Mouse (Mus musculus) limb, embryonic 13.5 days (tissue): Measurements from ENCODE around the gene Mbd4. TPM values are rescaled to one million over a fixed set of nuclear protein-coding genes. Genes with fewer than 3 reads are reported as not detected.
A peak's percentile ranks its signal among the peaks of the same experiment; 100 is the strongest.

Experiments
- ATAC-seq: fragments of 200-750 bp; cut with Nextera tagmentation; 2 replicates; pipeline ENCODE4 v1.8.0; 2017; ENCODE audit warnings: low read depth, moderate number of reproducible peaks, moderate TSS enrichment; ENCODE audit not compliant: low FRiP score
- H3K27ac ChIP-seq: fragments of 300-500 bp; sonication (generic); 2 replicates; pipeline ENCODE4 v1.5.1; 2015; ENCODE audit warnings: inconsistent platforms, mild to moderate bottlenecking, moderate library complexity
- H3K27me3 ChIP-seq: fragments of 300-500 bp; sonication (generic); 2 replicates; pipeline ENCODE4 v1.6.1; 2015; ENCODE audit warnings: mild to moderate bottlenecking, inconsistent platforms
- H3K36me3 ChIP-seq: fragments of 300-500 bp; sonication (generic); 2 replicates; pipeline ENCODE4 v1.6.1; 2015; ENCODE audit warnings: inconsistent platforms, mild to moderate bottlenecking, moderate library complexity
- H3K4me1 ChIP-seq: fragments of 300-500 bp; sonication (generic); 2 replicates; pipeline ENCODE4 v1.6.1; 2015; ENCODE audit warnings: inconsistent platforms
- H3K4me2 ChIP-seq: fragments of 300-500 bp; sonication (generic); replicated peaks from 2 replicates; pipeline ENCODE4 v1.6.1; 2015; ENCODE audit warnings: inconsistent platforms, mild to moderate bottlenecking, moderate library complexity
- H3K4me3 ChIP-seq: fragments of 300-500 bp; sonication (generic); 2 replicates; pipeline ENCODE4 v1.5.1; 2015; ENCODE audit warnings: moderate library complexity, mild to moderate bottlenecking, inconsistent platforms
- H3K9ac ChIP-seq: fragments of 300-500 bp; sonication (generic); 2 replicates; pipeline ENCODE4 v1.6.1; 2015; ENCODE audit warnings: mild to moderate bottlenecking, inconsistent platforms
- H3K9me3 ChIP-seq: fragments of 300-500 bp; sonication (generic); 2 replicates; pipeline ENCODE4 v1.6.1; 2016; ENCODE audit warnings: inconsistent platforms
- WGBS: fragments of 180-500 bp; shearing (Covaris S2); methylation state at CpG from one replicate; pipeline ENCODE4 v1.1.7; 2015; 5-methylcytosine and 5-hydroxymethylcytosine counted together
- polyA plus RNA-seq: library from polyadenylated mRNA; unstranded; fragments of >200 nt; fragmentation: Nextera tagmentation; extraction: Ambion mirVana; gene quantifications from 2 replicates; pipeline ENCODE4 v1.2.1, GENCODE M21; 2015

Gene Mbd4
- polyA plus RNA-seq, 1 experiment from 2014 or later: 27.7 TPM

DNA sequence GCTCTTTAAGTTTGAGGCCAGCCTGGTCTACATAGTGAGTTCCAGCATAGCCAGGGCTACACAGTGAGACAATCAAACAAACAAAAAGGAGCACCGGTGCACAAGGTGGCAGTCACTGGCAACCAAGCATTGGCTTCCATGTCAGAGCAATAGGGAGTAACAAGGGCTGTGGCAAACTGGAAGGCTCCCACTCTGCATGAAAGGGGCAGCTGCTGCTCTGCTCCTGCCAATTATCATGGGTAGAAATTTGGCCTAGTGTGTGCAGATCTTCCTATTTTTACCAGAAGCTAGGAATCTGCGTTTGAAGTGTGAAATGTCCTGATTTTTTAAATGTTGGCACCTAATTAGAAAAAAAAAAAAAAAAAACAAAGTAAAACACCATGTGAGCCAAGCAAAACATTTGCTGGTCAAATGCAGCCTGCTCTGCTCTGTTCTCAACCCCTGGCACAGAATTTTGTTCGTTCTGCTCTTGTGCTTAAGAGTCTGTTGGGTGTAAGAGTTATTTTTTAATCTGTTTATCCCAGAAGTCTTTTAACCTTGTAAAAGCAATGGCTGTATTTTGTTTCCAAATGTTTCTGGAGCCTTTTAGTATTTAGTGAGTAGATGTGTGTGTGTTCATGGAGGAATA, 2.7 kb upstream of the Mbd4 start:
- peak overlapping the region; percentile 9; the same call in 1 of the 2 replicates for H3K4me2 ChIP-seq

DNA sequence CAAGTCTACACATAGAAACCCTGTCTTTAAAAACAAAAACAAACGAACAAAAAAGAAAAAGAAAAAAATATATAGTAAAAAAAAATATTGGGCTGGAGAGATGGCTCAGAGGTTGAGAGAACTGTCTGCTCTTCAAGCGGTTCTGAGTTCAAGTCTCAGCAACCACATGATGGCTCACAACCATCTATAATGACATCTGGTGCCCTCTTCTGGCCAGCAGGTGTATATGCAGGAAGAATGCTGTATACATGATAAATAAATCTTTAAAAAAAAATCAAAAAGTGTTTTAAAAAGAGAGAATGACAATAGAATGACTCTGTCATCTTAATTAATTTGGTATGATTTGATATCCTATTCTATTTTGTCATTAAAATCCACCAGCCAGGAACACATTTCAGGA, 1.3 kb upstream of the Mbd4 start:
- WGBS: 67% methylated on average over 2 of the region's 2 CpGs
- no peaks in the 10 kb centered on the region for H3K27me3 ChIP-seq
- no peak for ATAC-seq
- H3K9me3 ChIP-seq: no peaks in the 10 kb centered on the region
- peaks cover 7% of the 10 kb centered on the region; the same call in 1 of the 2 replicates for H3K36me3 ChIP-seq
- H3K9ac ChIP-seq: no peak overlapping the region
- H3K4me2 ChIP-seq: no peak overlapping the region
- H3K4me1 ChIP-seq: peaks cover 44% of the 10 kb centered on the region
- H3K27ac ChIP-seq: no peak overlapping the region
- H3K4me3 ChIP-seq: no peak overlapping the region

More for the DNA sequence above, 2.7 kb upstream of the Mbd4 start:
- H3K4me3 ChIP-seq: no peak overlapping the region
- WGBS: 65% methylated on average over 3 of the region's 3 CpGs
- H3K9me3 ChIP-seq: no peaks in the 10 kb centered on the region
- H3K4me1 ChIP-seq: peaks cover 44% of the 10 kb centered on the region
- no peak for ATAC-seq
- no peaks in the 10 kb centered on the region for H3K27me3 ChIP-seq
- no peaks in the 10 kb centered on the region for H3K36me3 ChIP-seq
- H3K9ac ChIP-seq: 0 out of 2 replicates have a peak overlapping the region, but pooled peaks have one; percentile 31
- H3K27ac ChIP-seq: peak overlapping the region; percentile 81

DNA sequence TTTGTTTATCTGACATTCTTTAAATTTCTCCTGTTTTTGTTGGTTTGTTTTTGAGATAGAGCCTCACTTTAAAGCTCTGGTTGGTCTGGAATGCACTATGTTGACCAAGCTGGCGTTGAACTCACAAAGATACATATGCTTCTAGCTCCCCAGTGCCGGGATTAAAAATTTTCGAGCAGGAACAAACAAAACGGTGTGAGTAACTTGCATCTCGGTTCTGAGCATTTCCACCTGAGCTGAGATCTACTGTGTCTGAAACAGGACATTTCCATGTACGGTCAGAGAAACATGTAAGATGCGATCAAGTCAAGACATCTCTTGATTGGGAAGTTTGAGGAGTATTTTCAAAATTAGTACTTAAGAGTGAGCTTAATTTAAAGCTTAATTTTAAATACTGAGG, 814 bp upstream of the Mbd4 start:
- H3K36me3 ChIP-seq: peaks cover 12% of the 10 kb centered on the region
- H3K4me1 ChIP-seq: peaks cover 44% of the 10 kb centered on the region
- peak overlapping the region; percentile 67 for H3K4me2 ChIP-seq
- H3K27me3 ChIP-seq: no peaks in the 10 kb centered on the region
- H3K9ac ChIP-seq: peak overlapping the region; percentile 69
- peak overlapping the region; percentile 66 for H3K4me3 ChIP-seq
- WGBS: 45% methylated on average over 7 of the region's 7 CpGs
- H3K9me3 ChIP-seq: no peaks in the 10 kb centered on the region
- no peak for ATAC-seq
- H3K27ac ChIP-seq: peak overlapping the region; percentile 82

DNA sequence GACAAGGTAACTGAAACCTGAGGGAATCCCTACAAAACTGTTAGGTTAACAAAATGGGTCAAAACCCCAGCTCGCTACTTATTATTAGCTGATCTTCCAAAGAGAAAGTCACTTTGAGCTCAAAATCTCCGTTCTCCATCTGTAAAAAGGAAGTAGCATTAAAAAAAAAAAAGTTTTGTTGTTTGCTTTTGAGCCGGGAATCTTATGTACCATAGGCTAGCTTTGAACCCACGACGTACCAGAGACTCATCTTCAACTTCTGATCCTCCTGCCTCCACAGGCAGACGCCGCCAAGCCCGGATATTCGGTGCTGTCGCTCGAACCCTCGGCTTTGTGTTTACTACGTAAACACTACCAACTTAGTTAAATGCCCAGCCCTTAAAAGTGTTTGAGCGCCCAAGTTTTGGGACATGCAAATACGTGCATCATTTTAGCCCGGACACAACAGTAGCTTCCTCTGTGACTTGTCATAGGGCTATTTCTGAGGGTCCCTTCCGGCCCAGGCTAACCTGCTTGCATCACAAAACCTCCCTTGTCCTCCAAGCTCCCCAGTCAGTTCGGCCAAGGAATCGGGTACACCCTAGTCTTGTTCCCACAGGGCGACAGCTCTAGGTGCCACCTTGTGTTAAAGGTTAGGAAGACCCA, 603 bp downstream of the Mbd4 start:
- peaks cover 36% of the 10 kb centered on the region for H3K4me1 ChIP-seq

DNA sequence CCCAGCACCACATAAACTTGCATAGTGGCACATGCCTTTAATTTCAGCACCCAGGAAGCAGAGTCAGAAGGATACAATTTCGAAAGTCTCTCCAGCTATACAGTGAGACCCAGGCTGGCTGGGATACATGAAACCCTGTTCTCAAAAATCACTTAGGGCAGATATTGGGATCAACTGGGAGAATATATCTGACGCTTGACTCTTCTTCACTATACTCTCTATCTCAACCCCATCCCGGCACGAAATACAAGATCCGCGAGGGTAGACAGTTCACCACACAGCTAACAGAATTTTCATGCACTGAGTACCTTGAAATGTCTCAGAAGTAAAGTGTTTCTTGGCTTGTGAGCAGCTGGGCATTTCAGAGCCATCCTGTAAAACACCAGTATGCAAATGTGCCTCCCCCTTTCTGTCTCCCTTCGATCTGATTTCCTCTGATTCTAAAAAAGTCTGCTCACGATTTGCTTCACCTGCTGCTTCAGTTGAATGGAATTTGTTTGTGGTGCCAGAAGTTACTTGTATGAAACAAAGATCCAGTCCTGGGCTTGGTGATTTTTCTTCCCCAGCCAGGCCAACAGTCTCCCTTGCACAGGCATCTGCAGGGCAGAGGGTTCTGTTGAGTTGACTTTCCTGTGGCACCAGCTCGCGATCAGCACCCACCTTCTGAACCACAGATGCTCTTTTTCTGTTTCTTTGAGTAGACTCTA, 4.4 kb downstream of the Mbd4 start:
- no peak overlapping the region for H3K4me3 ChIP-seq
- WGBS: 91% methylated on average over 10 of the region's 10 CpGs
- H3K4me1 ChIP-seq: peaks cover 13% of the 10 kb centered on the region
- no peak for ATAC-seq
- no peak overlapping the region for H3K4me2 ChIP-seq
- no peaks in the 10 kb centered on the region for H3K9me3 ChIP-seq
- no peak overlapping the region for H3K9ac ChIP-seq
- no peak overlapping the region for H3K27ac ChIP-seq
- peaks cover 45% of the 10 kb centered on the region for H3K36me3 ChIP-seq
- H3K27me3 ChIP-seq: no peaks in the 10 kb centered on the region

More for the DNA sequence above, 603 bp downstream of the Mbd4 start:
- Histone ChIP-seq H3K27ac (peak overlapping the region; percentile 84), H3K36me3 (peaks cover 26% of the 10 kb centered on the region), H3K9ac (peak overlapping the region; percentile 78), H3K9me3 (no peaks in the 10 kb centered on the region), H3K27me3 (no peaks in the 10 kb centered on the region), H3K4me3 (peak overlapping the region; percentile 66), H3K4me2 (peak overlapping the region; percentile 85)
- 6% methylated on average over 20 of the region's 20 CpGs for WGBS
- no peak for ATAC-seq

DNA sequence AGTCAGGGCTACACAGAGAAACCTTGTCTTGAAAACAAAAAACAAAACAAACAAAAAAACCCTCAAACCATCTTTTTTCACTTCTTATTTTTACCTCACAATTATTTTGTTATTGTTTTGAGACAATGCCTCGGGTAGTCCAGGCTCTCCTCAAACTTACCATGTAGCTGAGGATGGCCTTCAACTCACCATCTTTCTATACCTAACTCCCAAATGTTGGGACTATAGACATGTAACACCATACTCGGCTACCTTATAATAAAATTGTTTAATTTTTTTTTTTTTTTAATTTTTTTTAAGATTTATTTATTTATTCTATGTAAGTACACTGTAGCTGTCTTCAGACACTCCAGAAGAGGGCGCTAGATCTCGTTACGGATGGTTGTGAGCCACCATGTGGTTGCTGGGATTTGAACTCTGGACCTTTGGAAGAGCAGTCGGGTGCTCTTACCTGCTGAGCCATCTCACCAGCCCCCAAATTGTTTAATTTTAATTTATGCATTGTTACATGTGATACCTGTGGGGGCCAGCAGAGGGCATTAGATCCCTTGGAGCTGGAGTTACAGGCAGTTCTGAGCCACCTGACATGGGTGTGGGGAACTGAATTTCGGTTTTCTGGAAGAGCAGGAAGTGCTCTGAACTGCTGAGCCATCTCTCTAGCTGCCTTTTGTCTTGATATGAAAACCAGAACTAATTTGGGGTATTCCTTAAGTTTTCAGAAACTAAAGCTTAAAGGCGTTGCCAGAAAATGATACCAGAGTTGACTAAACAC, 6.3 kb downstream of the Mbd4 start:
- WGBS: 40% methylated on average over 8 of the region's 8 CpGs
- peaks cover 3% of the 10 kb centered on the region for H3K4me1 ChIP-seq

DNA sequence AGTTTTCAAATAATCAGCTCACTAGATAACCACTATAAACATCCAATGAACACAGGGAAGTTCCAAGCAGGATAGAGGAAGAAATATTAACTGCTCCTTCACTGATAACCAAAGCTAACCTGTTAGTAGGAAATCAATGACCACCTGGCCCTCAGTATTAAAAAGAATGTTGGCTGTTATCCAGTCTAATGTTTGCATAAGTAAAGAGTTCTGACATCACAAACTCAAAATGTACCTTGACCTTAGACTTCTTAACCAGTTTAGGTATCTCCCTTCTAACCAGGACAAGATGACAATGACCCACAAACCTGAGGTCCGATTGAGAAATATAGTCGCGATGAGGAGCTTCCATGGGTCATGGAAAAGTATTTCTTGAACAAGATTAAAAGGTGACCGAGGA, 8.2 kb downstream of the Mbd4 start:
- H3K9ac ChIP-seq: no peak overlapping the region
- peaks cover 61% of the 10 kb centered on the region for H3K36me3 ChIP-seq
- H3K9me3 ChIP-seq: no peaks in the 10 kb centered on the region
- ATAC-seq: no peak
- no peak overlapping the region for H3K4me3 ChIP-seq
- no peaks in the 10 kb centered on the region for H3K27me3 ChIP-seq
- no peak overlapping the region for H3K4me2 ChIP-seq
- H3K4me1 ChIP-seq: no peaks in the 10 kb centered on the region
- H3K27ac ChIP-seq: no peak overlapping the region
- 90% methylated on average over 4 of the region's 4 CpGs for WGBS

More for the DNA sequence above, 6.3 kb downstream of the Mbd4 start:
- no peaks in the 10 kb centered on the region for H3K27me3 ChIP-seq
- no peak overlapping the region for H3K4me3 ChIP-seq
- no peak overlapping the region for H3K27ac ChIP-seq
- H3K9ac ChIP-seq: no peak overlapping the region
- ATAC-seq: 0 out of 2 replicates have a peak, but pooled peaks have one; percentile 32
- no peak overlapping the region for H3K4me2 ChIP-seq
- peaks cover 64% of the 10 kb centered on the region for H3K36me3 ChIP-seq
- no peaks in the 10 kb centered on the region for H3K9me3 ChIP-seq

DNA sequence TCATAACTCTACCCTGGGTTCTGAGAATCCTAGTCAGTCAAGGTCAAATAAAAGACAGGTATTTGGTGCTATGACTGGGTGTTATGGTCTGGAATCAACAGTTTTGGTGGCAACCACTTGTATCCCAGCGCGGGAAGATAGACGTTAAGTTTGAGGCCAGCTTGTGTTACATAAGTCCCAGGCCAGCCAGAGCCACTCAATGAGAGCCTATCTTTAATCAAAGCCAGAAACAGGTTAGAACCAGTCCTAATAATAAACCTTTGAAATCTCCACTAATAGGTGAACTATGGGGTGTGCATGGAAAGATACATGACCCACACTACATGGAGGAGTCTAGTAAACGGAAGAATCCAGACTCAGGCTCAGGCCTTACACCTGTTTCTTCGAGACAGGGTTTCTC, 14.4 kb downstream of the Mbd4 start:
- Histone ChIP-seq H3K9me3 (no peaks in the 10 kb centered on the region), H3K27ac (no peak overlapping the region), H3K36me3 (peaks cover 23% of the 10 kb centered on the region), H3K27me3 (no peaks in the 10 kb centered on the region), H3K4me1 (peaks cover 8% of the 10 kb centered on the region; the same call in 1 of the 2 replicates), H3K9ac (no peak overlapping the region), H3K4me3 (peak overlapping the region; percentile 38; the same call in 1 of the 2 replicates), H3K4me2 (peak overlapping the region; percentile 69)
- no peak for ATAC-seq
- 49% methylated on average over 5 of the region's 5 CpGs for WGBS

DNA sequence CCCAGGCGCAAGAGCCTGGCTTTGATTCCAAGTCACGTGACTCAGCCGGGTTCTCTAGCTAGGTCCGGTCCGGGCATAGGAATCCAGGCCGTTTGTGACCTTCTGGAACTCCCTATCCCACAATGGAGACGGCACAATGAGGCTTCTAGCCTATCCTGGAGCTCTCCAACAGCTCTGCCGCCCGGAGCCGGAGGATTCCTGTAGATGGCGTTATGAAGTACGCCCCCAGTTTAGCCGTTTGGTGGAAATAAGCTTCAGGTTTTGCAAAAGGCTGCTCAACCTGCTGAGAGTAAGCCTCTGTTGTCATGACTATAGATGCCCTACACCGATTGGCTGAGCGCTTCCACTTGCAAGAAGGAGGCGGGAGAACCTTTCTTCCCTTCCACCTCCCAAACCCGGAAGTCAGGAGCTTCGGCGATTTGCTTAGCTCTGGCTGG, 15.0 kb downstream of the Mbd4 start, which contains the start of gene Efcab12:
Gene Efcab12, minus strand, starts transcription at position 252 of the 437 bp plus-strand sequence.
- H3K9ac ChIP-seq: 0 out of 2 replicates have a peak within 1 kb of the TSS, but pooled peaks have one; percentile 19
- peak within 1 kb of the TSS; percentile 69 for H3K4me2 ChIP-seq
- H3K36me3 ChIP-seq: peaks cover 17% of the 10 kb centered on the region
- 4% methylated on average over 19 of the region's 19 CpGs for WGBS
- no peaks in the 10 kb centered on the region for H3K9me3 ChIP-seq
- H3K27ac ChIP-seq: no peak within 1 kb of the TSS
- H3K27me3 ChIP-seq: no peaks in the 10 kb centered on the region
- ATAC-seq: peak; percentile 92
- H3K4me1 ChIP-seq: peaks cover 8% of the 10 kb centered on the region; the same call in 1 of the 2 replicates
- peak within 1 kb of the TSS; percentile 38 for H3K4me3 ChIP-seq

DNA sequence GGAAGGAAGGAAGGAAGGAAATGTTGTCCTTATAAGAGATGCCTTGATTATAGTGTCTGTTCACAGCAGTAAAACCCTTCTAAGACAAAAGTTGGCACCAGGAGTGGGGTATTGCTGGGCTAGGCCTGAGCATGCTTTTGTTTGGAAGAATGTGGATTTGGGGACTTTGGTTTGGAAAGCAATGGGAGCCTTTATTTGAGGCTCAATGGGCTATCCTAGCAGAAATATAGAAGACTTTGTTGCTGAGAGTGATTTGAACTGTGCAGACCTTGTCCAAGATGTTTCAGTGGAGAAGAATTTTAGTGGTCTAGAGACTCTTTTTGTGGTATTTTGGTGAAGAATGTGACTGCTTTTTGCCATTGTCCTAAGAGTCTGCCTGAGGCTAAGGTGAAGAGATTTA, 19.3 kb downstream of the Mbd4 start:
- H3K27me3 ChIP-seq: no peaks in the 10 kb centered on the region
- H3K9ac ChIP-seq: no peak overlapping the region
- H3K27ac ChIP-seq: no peak overlapping the region
- no peak overlapping the region for H3K4me3 ChIP-seq
- no peaks in the 10 kb centered on the region for H3K36me3 ChIP-seq
- no peak for ATAC-seq
- no peaks in the 10 kb centered on the region for H3K9me3 ChIP-seq
- H3K4me2 ChIP-seq: no peak overlapping the region
- peaks cover 8% of the 10 kb centered on the region; the same call in 1 of the 2 replicates for H3K4me1 ChIP-seq

DNA sequence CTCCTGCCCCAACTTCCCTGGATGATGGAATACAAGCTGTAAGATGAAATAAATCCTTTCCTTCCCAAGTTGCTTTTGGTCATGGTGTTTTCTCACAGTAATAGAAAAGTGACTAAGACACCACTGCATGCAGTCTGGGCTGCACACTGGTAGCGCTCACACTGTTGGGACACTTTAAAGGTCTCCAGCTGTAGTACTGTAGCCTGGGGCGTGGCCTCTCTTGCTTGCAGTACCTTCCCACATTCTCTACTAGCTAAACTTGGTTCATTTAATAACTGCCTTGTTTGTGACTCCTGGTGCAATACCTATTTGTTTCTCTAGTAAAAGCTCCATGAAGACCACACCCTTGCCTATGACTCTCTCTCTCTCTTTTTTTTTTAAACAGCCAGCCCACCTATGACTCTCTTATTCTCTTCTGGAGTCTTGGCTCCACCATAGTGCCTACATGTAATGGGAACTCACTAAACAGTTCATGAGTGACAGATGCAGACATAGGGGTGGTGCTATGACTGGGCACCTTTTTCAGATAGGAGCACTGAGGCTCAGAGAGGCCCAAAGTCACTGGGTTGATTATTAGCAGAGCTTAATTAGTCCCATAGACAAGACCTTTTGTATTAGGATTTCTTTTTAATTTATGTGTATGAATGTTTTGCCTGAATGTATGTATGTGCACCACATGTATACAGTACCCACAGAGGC, 20.9 kb downstream of the Mbd4 start:
- 78% methylated on average over 2 of the region's 2 CpGs for WGBS
- Histone ChIP-seq H3K27ac (no peak overlapping the region), H3K4me2 (no peak overlapping the region), H3K27me3 (no peaks in the 10 kb centered on the region), H3K4me1 (no peaks in the 10 kb centered on the region), H3K9me3 (no peaks in the 10 kb centered on the region), H3K9ac (no peak overlapping the region), H3K36me3 (no peaks in the 10 kb centered on the region), H3K4me3 (no peak overlapping the region)
- no peak for ATAC-seq
